ENCODE assay signal across 23 mouse cellular contexts in the genomic region with DNA sequence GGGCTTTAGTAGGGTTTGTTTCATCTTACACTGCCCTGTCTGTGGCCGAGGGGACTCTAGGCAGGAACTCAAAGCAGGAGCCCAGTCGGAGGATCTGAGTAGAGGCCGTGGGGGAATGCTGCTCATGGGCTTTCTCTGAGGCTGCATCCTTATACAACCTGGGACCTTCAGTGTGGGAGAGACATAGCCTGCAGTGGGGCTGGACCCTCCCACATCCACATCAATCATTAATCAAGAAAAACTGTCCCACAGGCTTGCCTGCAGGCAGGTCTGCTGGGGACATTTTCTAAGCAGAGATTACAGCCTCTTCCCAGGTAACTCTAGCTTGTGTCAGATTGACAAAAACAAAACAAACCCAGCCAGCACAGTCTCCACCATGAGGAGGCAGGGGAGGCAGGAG. TPM values are rescaled to one million over a fixed set of nuclear protein-coding genes. Genes with fewer than 3 reads are reported as not detected.
A peak's percentile ranks its signal among the peaks of the same experiment; 100 is the strongest.
DNase-seq lines count a peak whose midpoint lies in the region; ATAC-seq and TF ChIP-seq lines count a peak whose summit lies in the region.
"Had no signal": no experiment of that assay in that cellular context is flagged by ENCODE, and none has a peak within 500 bp of the region (broad histone marks: within the 10 kb centered on the region; RNA-seq: fewer than 3 reads in every experiment).

No protein-coding gene starts in this region.

- no peak overlapping the region for H3K4me3 ChIP-seq in forebrain, embryonic 13.5 days
- H3K4me3 ChIP-seq in forebrain, postnatal 0 days (ENCODE audit: low read depth, low read length): no peak overlapping the region
- H3K4me3 ChIP-seq in liver, postnatal 0 days (ENCODE audit: low read depth, low read length): no peak overlapping the region
- H3K4me3 ChIP-seq: embryonic facial prominence, embryonic 13.5 days; forebrain, embryonic 15.5 days; heart, embryonic 10.5 days; hindbrain, embryonic 10.5 days; layer of hippocampus, adult 2 months; megakaryocyte, embryonic 14.5 days; myocyte; stomach, embryonic 15.5 days had no signal

- peaks cover 57% of the 10 kb centered on the region for H3K36me3 ChIP-seq in forebrain, embryonic 13.5 days (ENCODE audit: poor library complexity, severe bottlenecking)
- peaks cover 13% of the 10 kb centered on the region for H3K36me3 ChIP-seq in forebrain, postnatal 0 days (ENCODE audit: insufficient read depth)
- H3K36me3 ChIP-seq in liver, postnatal 0 days (replicated peaks; ENCODE audit: insufficient read depth, low read length): no peaks in the 10 kb centered on the region

- DNase-seq in forebrain, postnatal 0 days: no peak
- DNase-seq in kidney, adult 18-20 months: peak; percentile 48
- peak; percentile 66 for DNase-seq in kidney, postnatal 14 days
- DNase-seq in liver, postnatal 0 days: no peak
- no peak for DNase-seq in urinary bladder, postnatal 25 days (ENCODE audit: low spot score)
- DNase-seq in spleen, adult 18-20 months: no peak
- DNase-seq: adrenal gland, postnatal 10 days; cerebellum, adult 9-11 months; gastrocnemius, postnatal 36 days; left cerebral cortex, postnatal 4 days; midbrain, embryonic 14.5 days; right cerebral cortex, postnatal 14 days had no signal

- no peak for ATAC-seq in forebrain, embryonic 13.5 days
- ATAC-seq in forebrain, postnatal 0 days: no peak
- ATAC-seq in liver, postnatal 0 days: peak; percentile 40
- ATAC-seq in activated CD4-positive, CD25-positive, alpha-beta regulatory T cell, adult 4 months: no peak
- ATAC-seq: forebrain, embryonic 15.5 days had no signal

- H3K27me3 ChIP-seq in forebrain, embryonic 13.5 days: no peaks in the 10 kb centered on the region
- no peaks in the 10 kb centered on the region for H3K27me3 ChIP-seq in forebrain, postnatal 0 days (ENCODE audit: insufficient read depth, low read length)
- H3K27me3 ChIP-seq in liver, postnatal 0 days (ENCODE audit: insufficient read depth, low read length): no peaks in the 10 kb centered on the region
- H3K27me3 ChIP-seq: embryonic facial prominence, embryonic 13.5 days; forebrain, embryonic 15.5 days; megakaryocyte, embryonic 14.5 days; stomach, embryonic 15.5 days had no signal

- TF ChIP-seq EP300 in liver, postnatal 0 days (IDR thresholded peaks at IDR 0.05; ENCODE audit: low read depth): no peak

- no peaks in the 10 kb centered on the region; the same call in 1 of the 2 replicates for H3K9me3 ChIP-seq in forebrain, embryonic 13.5 days (replicated peaks)
- no peaks in the 10 kb centered on the region for H3K9me3 ChIP-seq in forebrain, postnatal 0 days (ENCODE audit: low read length)
- no peaks in the 10 kb centered on the region for H3K9me3 ChIP-seq in liver, postnatal 0 days (ENCODE audit: low read length)
- H3K9me3 ChIP-seq: embryonic facial prominence, embryonic 13.5 days; forebrain, embryonic 15.5 days; heart, embryonic 10.5 days; hindbrain, embryonic 10.5 days; stomach, embryonic 15.5 days had no signal

- peak overlapping the region; percentile 19; the same call in 1 of the 2 replicates for H3K27ac ChIP-seq in forebrain, embryonic 13.5 days
- H3K27ac ChIP-seq in forebrain, postnatal 0 days (ENCODE audit: low read depth, low read length): no peak overlapping the region
- peak overlapping the region; percentile 64 for H3K27ac ChIP-seq in liver, postnatal 0 days (ENCODE audit: low read depth)
- H3K27ac ChIP-seq: embryonic facial prominence, embryonic 13.5 days; forebrain, embryonic 15.5 days; heart, embryonic 10.5 days; hindbrain, embryonic 10.5 days; layer of hippocampus, adult 2 months; liver, embryonic 14.5 days; stomach, embryonic 15.5 days had no signal

- WGBS in forebrain, embryonic 13.5 days: 93% methylated on average over 3 of the region's 3 CpGs
- WGBS in forebrain, postnatal 0 days: 94% methylated on average over 3 of the region's 3 CpGs
- 75% methylated on average over 3 of the region's 3 CpGs for WGBS in liver, postnatal 0 days (ENCODE audit: insufficient replicate concordance)

- no peak overlapping the region for H3K9ac ChIP-seq in forebrain, embryonic 13.5 days
- no peak overlapping the region for H3K9ac ChIP-seq in forebrain, postnatal 0 days
- H3K9ac ChIP-seq in liver, postnatal 0 days (replicated peaks): no peak overlapping the region
- H3K9ac ChIP-seq: embryonic facial prominence, embryonic 13.5 days; forebrain, embryonic 15.5 days; liver, embryonic 14.5 days; stomach, embryonic 15.5 days had no signal

- no peak overlapping the region for H3K4me2 ChIP-seq in forebrain, embryonic 13.5 days
- no peak overlapping the region for H3K4me2 ChIP-seq in forebrain, postnatal 0 days (ENCODE audit: low read depth)
- peak overlapping the region; percentile 47 for H3K4me2 ChIP-seq in liver, postnatal 0 days (ENCODE audit: low read depth, low read length)
- H3K4me2 ChIP-seq: embryonic facial prominence, embryonic 13.5 days; forebrain, embryonic 15.5 days; stomach, embryonic 15.5 days had no signal

- H3K4me1 ChIP-seq in forebrain, embryonic 13.5 days: no peaks in the 10 kb centered on the region
- no peaks in the 10 kb centered on the region for H3K4me1 ChIP-seq in forebrain, postnatal 0 days (ENCODE audit: insufficient read depth)
- H3K4me1 ChIP-seq in liver, postnatal 0 days (ENCODE audit: insufficient read depth): peaks cover 44% of the 10 kb centered on the region
- H3K4me1 ChIP-seq: embryonic facial prominence, embryonic 13.5 days; forebrain, embryonic 15.5 days had no signal

- TF ChIP-seq CTCF in forebrain, postnatal 0 days (IDR thresholded peaks at IDR 0.05; ENCODE audit: low read depth): no peak
- TF ChIP-seq CTCF in liver, postnatal 0 days (IDR thresholded peaks at IDR 0.05; ENCODE audit: low read depth): no peak

RNA-seq across cellular contexts. Expression of a gene that starts 38.9 kb away (rescaled TPM):
- polyA plus RNA-seq in forebrain, embryonic 13.5 days (2015; fragmentation: Nextera tagmentation; extraction: Ambion mirVana): 22.5 and 22.6 TPM in 2 replicates
- 68.6 and 76.5 TPM in 2 replicates for total RNA-seq in forebrain, postnatal 0 days (2014; rRNA removed)
- polyA plus RNA-seq in forebrain, postnatal 0 days (2015; fragmentation: Nextera tagmentation; extraction: Ambion mirVana): 25.9 and 28.2 TPM in 2 replicates
- 7.9 and 9.8 TPM in 2 replicates for polyA plus RNA-seq in liver, postnatal 0 days (2015; fragmentation: Nextera tagmentation; extraction: Ambion mirVana)
- polyA plus RNA-seq in activated CD4-positive, CD25-positive, alpha-beta regulatory T cell, adult 4 months (2017; shearing (Covaris generic)): 10 to 100 TPM; 15.8 to 21.3 TPM

Comparison
In these comparisons a context has a peak if more than half of its experiments do, and no peak if none do; other contexts are left out.
1. DNase-seq: peak in kidney, adult 18-20 months (single experiment) and kidney, postnatal 14 days (single experiment); none in forebrain, postnatal 0 days (single experiment), liver, postnatal 0 days (single experiment), urinary bladder, postnatal 25 days (single experiment) and spleen, adult 18-20 months (0 of 2).